ENCODE assay signal across 10 mouse cellular contexts in genomic region chr7:82572981-82573380, GRCm38 (mm10).
"Had no signal": no experiment of that assay in that cellular context is flagged by ENCODE, and none has a peak within 500 bp of the region (broad histone marks: within the 10 kb centered on the region; RNA-seq: fewer than 3 reads in every experiment).

No protein-coding gene starts in this region.

- DNase-seq: kidney, postnatal 10 days; kidney, postnatal 36 days; layer of hippocampus, postnatal 36 days; liver, embryonic 13.5 days; lung, adult 2 months; retina, postnatal 1 day; right cerebral cortex, postnatal 25 days; spleen, adult 18-20 months; thymus, adult 18-20 months; thymus, postnatal 36 days had no signal
